16 mouse cellular contexts compared by ENCODE assay signal in genomic region chr3:46340648-46341280, GRCm38 (mm10).
"Had no signal": no experiment of that assay in that cellular context is flagged by ENCODE, and none has a peak within 500 bp of the region (broad histone marks: within the 10 kb centered on the region; RNA-seq: fewer than 3 reads in every experiment).

No protein-coding gene starts in this region.

- H3K27ac ChIP-seq: macrophage; midbrain, embryonic 13.5 days; midbrain, embryonic 15.5 days; neural tube, embryonic 12.5 days; stomach, embryonic 15.5 days; stomach, postnatal 0 days had no signal

- H3K27me3 ChIP-seq: megakaryocyte, embryonic 14.5 days; midbrain, embryonic 13.5 days; midbrain, embryonic 15.5 days; neural tube, embryonic 12.5 days; stomach, embryonic 15.5 days had no signal

- H3K4me2 ChIP-seq: lung, embryonic 14.5 days; midbrain, embryonic 11.5 days; midbrain, embryonic 13.5 days; midbrain, embryonic 15.5 days; neural tube, embryonic 12.5 days; stomach, embryonic 15.5 days had no signal

- H3K36me3 ChIP-seq: midbrain, embryonic 13.5 days; midbrain, embryonic 15.5 days; neural tube, embryonic 12.5 days; stomach, embryonic 15.5 days had no signal

- H3K9me3 ChIP-seq: megakaryocyte, embryonic 14.5 days; midbrain, embryonic 13.5 days; midbrain, embryonic 15.5 days; neural tube, embryonic 12.5 days; stomach, embryonic 15.5 days had no signal

- ATAC-seq: midbrain, embryonic 13.5 days; midbrain, embryonic 15.5 days had no signal

- H3K4me1 ChIP-seq: megakaryocyte, embryonic 14.5 days; midbrain, embryonic 13.5 days; midbrain, embryonic 15.5 days; neural tube, embryonic 12.5 days; stomach, embryonic 15.5 days had no signal

- H3K4me3 ChIP-seq: megakaryocyte, embryonic 14.5 days; midbrain, embryonic 13.5 days; midbrain, embryonic 15.5 days; neural tube, embryonic 12.5 days; stomach, embryonic 15.5 days had no signal

- H3K9ac ChIP-seq: lung, embryonic 14.5 days; midbrain, embryonic 13.5 days; midbrain, embryonic 15.5 days; neural tube, embryonic 12.5 days; stomach, embryonic 15.5 days had no signal

- DNase-seq: lung, adult 18-20 months; lung, embryonic 14.5 days; lung, postnatal 14 days; lung, postnatal 36 days; right cerebral cortex, postnatal 14 days; thymus, adult 2 months; thymus, postnatal 25 days; thymus, postnatal 4 days had no signal
